ENCODE assay signal across 8 mouse cellular contexts in genomic region chr17:24724184-24724583, GRCm38 (mm10). TPM values are rescaled to one million over a fixed set of nuclear protein-coding genes. Genes with fewer than 3 reads are reported as not detected.
DNase-seq lines count a peak whose midpoint lies in the region; ATAC-seq and TF ChIP-seq lines count a peak whose summit lies in the region.

Gene Ndufb10, minus strand, starts transcription at chr17:24724478.

- H3K36me3 ChIP-seq in C2C12 (ENCODE audit: control insufficient read depth, insufficient read depth): peaks cover 19% of the 10 kb centered on the region
- H3K36me3 ChIP-seq in erythroblast, embryonic 14.5 days (ENCODE audit: control insufficient read depth): peaks cover 22% of the 10 kb centered on the region
- peaks cover 17% of the 10 kb centered on the region for H3K36me3 ChIP-seq in heart, embryonic 12.5 days
- peaks cover 15% of the 10 kb centered on the region; the same call in 1 of the 2 replicates for H3K36me3 ChIP-seq in kidney, postnatal 0 days (ENCODE audit: insufficient read depth, low read length)
- peaks cover 12% of the 10 kb centered on the region for H3K36me3 ChIP-seq in liver, embryonic 11.5 days (ENCODE audit: control insufficient read depth, insufficient read depth, low read length)
- peaks cover 13% of the 10 kb centered on the region for H3K36me3 ChIP-seq in stomach, embryonic 14.5 days (ENCODE audit: control insufficient read depth, insufficient read depth, low read length)

- H3K79me2 ChIP-seq in C2C12 (ENCODE audit: control insufficient read depth, insufficient read depth): peaks cover 50% of the 10 kb centered on the region

- peak; percentile 88 for TF ChIP-seq CTCF in C2C12 (IDR thresholded peaks at IDR 0.05; ENCODE audit: control insufficient read depth, insufficient read depth, insufficient read length)
- TF ChIP-seq CTCF in brain, embryonic 14.5 days (IDR thresholded peaks at IDR 0.05; ENCODE audit: borderline replicate concordance, extremely low read depth, insufficient read depth, insufficient read length): peak; percentile 98
- peak; percentile 98 for TF ChIP-seq CTCF in kidney, postnatal 0 days (IDR thresholded peaks at IDR 0.05; ENCODE audit: low read depth)

- peak within 1 kb of the TSS; percentile 84 for H3K4me2 ChIP-seq in heart, embryonic 12.5 days
- peak within 1 kb of the TSS; percentile 90 for H3K4me2 ChIP-seq in kidney, postnatal 0 days (ENCODE audit: low read length)
- H3K4me2 ChIP-seq in liver, embryonic 11.5 days: peak within 1 kb of the TSS; percentile 80
- peak within 1 kb of the TSS; percentile 47 for H3K4me2 ChIP-seq in stomach, embryonic 14.5 days (replicated peaks; ENCODE audit: low read depth, low read length)

- H3K9ac ChIP-seq in heart, embryonic 12.5 days: peak within 1 kb of the TSS; percentile 93
- peak within 1 kb of the TSS; percentile 92 for H3K9ac ChIP-seq in kidney, postnatal 0 days (ENCODE audit: low read depth, low read length)
- peak within 1 kb of the TSS; percentile 76 for H3K9ac ChIP-seq in liver, embryonic 11.5 days (ENCODE audit: low read depth, low read length)
- H3K9ac ChIP-seq in stomach, embryonic 14.5 days (replicated peaks; ENCODE audit: low read depth, low read length): peak within 1 kb of the TSS; percentile 65

- WGBS in heart, embryonic 12.5 days: under 1% methylated on average over 30 of the region's 30 CpGs
- whole genome bisulfite sequencing in kidney, postnatal 0 days: 0% methylated on average over 30 of the region's 30 CpGs
- under 1% methylated on average over 30 of the region's 30 CpGs for WGBS in liver, embryonic 11.5 days
- under 1% methylated on average over 30 of the region's 30 CpGs for WGBS in stomach, embryonic 14.5 days

- peak within 1 kb of the TSS; percentile 91 for H3K27ac ChIP-seq in heart, embryonic 12.5 days (ENCODE audit: poor library complexity, severe bottlenecking)
- peak within 1 kb of the TSS; percentile 91 for H3K27ac ChIP-seq in kidney, postnatal 0 days
- H3K27ac ChIP-seq in liver, embryonic 11.5 days (ENCODE audit: low read depth, low read length): peak within 1 kb of the TSS; percentile 69
- H3K27ac ChIP-seq in stomach, embryonic 14.5 days (ENCODE audit: low read length): peak within 1 kb of the TSS; percentile 70; the same call in 1 of the 2 replicates

- no peaks in the 10 kb centered on the region for H3K9me3 ChIP-seq in erythroblast, embryonic 14.5 days (ENCODE audit: control insufficient read depth, low read length)
- no peaks in the 10 kb centered on the region for H3K9me3 ChIP-seq in heart, embryonic 12.5 days (replicated peaks)
- H3K9me3 ChIP-seq in kidney, postnatal 0 days (replicated peaks; ENCODE audit: low read length): no peaks in the 10 kb centered on the region
- no peaks in the 10 kb centered on the region for H3K9me3 ChIP-seq in liver, embryonic 11.5 days (ENCODE audit: control insufficient read depth, low read length)
- H3K9me3 ChIP-seq in stomach, embryonic 14.5 days (ENCODE audit: control insufficient read depth, low read depth, low read length): no peaks in the 10 kb centered on the region

- H3K4me3 ChIP-seq in C2C12 (ENCODE audit: insufficient read depth, poor library complexity, severe bottlenecking): peak within 1 kb of the TSS; percentile 81
- peak within 1 kb of the TSS; percentile 77 for H3K4me3 ChIP-seq in erythroblast, embryonic 14.5 days (replicated peaks)
- H3K4me3 ChIP-seq in heart, embryonic 12.5 days: peak within 1 kb of the TSS; percentile 79
- H3K4me3 ChIP-seq in kidney, postnatal 0 days (replicated peaks; ENCODE audit: low read depth, low read length): peak within 1 kb of the TSS; percentile 88
- peak within 1 kb of the TSS; percentile 81 for H3K4me3 ChIP-seq in liver, embryonic 11.5 days (ENCODE audit: low read depth, low read length)
- peak within 1 kb of the TSS; percentile 71 for H3K4me3 ChIP-seq in stomach, embryonic 14.5 days (ENCODE audit: low read depth, low read length)

- peak within 1 kb of the TSS; percentile 75 for H3ac ChIP-seq in C2C12 (ENCODE audit: control insufficient read depth, insufficient read length, low read depth)

- peak; percentile 97 for DNase-seq in brain, embryonic 14.5 days (ENCODE audit: low read depth)
- DNase-seq in kidney, postnatal 0 days (ENCODE audit: low spot score): peak; percentile 98
- peak; percentile 96 for DNase-seq in liver, embryonic 11.5 days (ENCODE audit: low spot score)
- DNase-seq in naive thymus-derived CD4-positive, alpha-beta T cell, adult 2 months (ENCODE audit: low read depth): peak; percentile 98

- peaks cover 22% of the 10 kb centered on the region for H3K79me3 ChIP-seq in C2C12 (ENCODE audit: low read depth)

- H3K4me1 ChIP-seq in erythroblast, embryonic 14.5 days (ENCODE audit: control insufficient read depth): peaks cover 51% of the 10 kb centered on the region
- H3K4me1 ChIP-seq in heart, embryonic 12.5 days (replicated peaks): peaks cover 25% of the 10 kb centered on the region
- peaks cover 8% of the 10 kb centered on the region for H3K4me1 ChIP-seq in kidney, postnatal 0 days (replicated peaks; ENCODE audit: insufficient read depth, low read length)
- H3K4me1 ChIP-seq in liver, embryonic 11.5 days (replicated peaks; ENCODE audit: control insufficient read depth, insufficient read depth, low read length): peaks cover 10% of the 10 kb centered on the region
- peaks cover 17% of the 10 kb centered on the region; the same call in 1 of the 2 replicates for H3K4me1 ChIP-seq in stomach, embryonic 14.5 days (ENCODE audit: control insufficient read depth, insufficient read depth, low read length)

- H3K27me3 ChIP-seq in C2C12 (ENCODE audit: control insufficient read depth, insufficient read depth, insufficient read length): no peaks in the 10 kb centered on the region
- peaks cover 6% of the 10 kb centered on the region for H3K27me3 ChIP-seq in erythroblast, embryonic 14.5 days (ENCODE audit: control insufficient read depth)
- peaks cover 10% of the 10 kb centered on the region; the same call in 1 of the 2 replicates for H3K27me3 ChIP-seq in heart, embryonic 12.5 days (replicated peaks)
- no peaks in the 10 kb centered on the region for H3K27me3 ChIP-seq in kidney, postnatal 0 days (ENCODE audit: insufficient read depth, low read length)
- H3K27me3 ChIP-seq in liver, embryonic 11.5 days (replicated peaks; ENCODE audit: control insufficient read depth, insufficient read depth, low read length): no peaks in the 10 kb centered on the region
- no peaks in the 10 kb centered on the region for H3K27me3 ChIP-seq in stomach, embryonic 14.5 days (ENCODE audit: control insufficient read depth, insufficient read depth, low read length)

- peak; percentile 57; the same call in 1 of the 2 replicates for TF ChIP-seq POLR2A in brain, embryonic 14.5 days (IDR thresholded peaks at IDR 0.05; ENCODE audit: borderline replicate concordance, extremely low read depth, insufficient read depth, insufficient read length, poor library complexity, severe bottlenecking)

- peak; percentile 82 for ATAC-seq in heart, embryonic 12.5 days (ENCODE audit: insufficient number of reproducible peaks, low FRiP score)
- ATAC-seq in kidney, postnatal 0 days (replicated peaks; ENCODE audit: low FRiP score, low read depth): peak; percentile 65
- peak; percentile 64 for ATAC-seq in liver, embryonic 11.5 days (replicated peaks; ENCODE audit: low FRiP score)
- ATAC-seq in stomach, embryonic 14.5 days (ENCODE audit: insufficient number of reproducible peaks, insufficient read depth, low FRiP score, low read depth): peak; percentile 75

TF ChIP-seq in C2C12, 6 proteins besides CTCF, POLR2A, EP300 and RAD21:
- no peak for TF ChIP-seq MYOD1 (IDR thresholded peaks at IDR 0.05; ENCODE audit: control insufficient read depth, insufficient read length, low read depth)
- no peak for TF ChIP-seq MAX (IDR thresholded peaks at IDR 0.05)
- no peak for TF ChIP-seq MYOG (IDR thresholded peaks at IDR 0.05; ENCODE audit: control insufficient read depth, extremely low read depth, insufficient read length)
- no peak for TF ChIP-seq USF1 (IDR thresholded peaks at IDR 0.05; ENCODE audit: low read depth)
- no peak for TF ChIP-seq CEBPB (IDR thresholded peaks at IDR 0.05; ENCODE audit: low read depth)
- TF ChIP-seq FOSL1 (IDR thresholded peaks at IDR 0.05; ENCODE audit: insufficient read depth, low read length, poor library complexity, severe bottlenecking): no peak

RNA-seq across cellular contexts. Expression of gene Ndufb10, which starts in this region (rescaled TPM):
- 343 TPM for polyA plus RNA-seq in C2C12 (2012; fragmentation: generic; extraction: Trizol)
- 245 and 253 TPM in 2 replicates for polyA plus RNA-seq in brain, embryonic 14.5 days (2012; rRNA removed)
- 104 and 106 TPM in 2 replicates for polyA plus RNA-seq in erythroblast, embryonic 14.5 days (2012)
- polyA plus RNA-seq in heart, embryonic 12.5 days (2016; fragmentation: Nextera tagmentation; extraction: Ambion mirVana): 351 and 363 TPM in 2 replicates
- 417 and 419 TPM in 2 replicates for polyA plus RNA-seq in kidney, postnatal 0 days (2015; fragmentation: Nextera tagmentation; extraction: Ambion mirVana)
- 301 and 321 TPM in 2 replicates for polyA plus RNA-seq in liver, embryonic 11.5 days (2014; fragmentation: Nextera tagmentation; extraction: Ambion mirVana)
- polyA plus RNA-seq in stomach, embryonic 14.5 days (2014; fragmentation: Nextera tagmentation; extraction: Ambion mirVana): 226 and 259 TPM in 2 replicates

Comparison
In these comparisons a context has a peak if more than half of its experiments do, and no peak if none do; other contexts are left out.
1. Peak in every context shown above with its lines: DNase-seq, ATAC-seq, H3K4me3 ChIP-seq and H3K27ac ChIP-seq.